In the genomic region with DNA sequence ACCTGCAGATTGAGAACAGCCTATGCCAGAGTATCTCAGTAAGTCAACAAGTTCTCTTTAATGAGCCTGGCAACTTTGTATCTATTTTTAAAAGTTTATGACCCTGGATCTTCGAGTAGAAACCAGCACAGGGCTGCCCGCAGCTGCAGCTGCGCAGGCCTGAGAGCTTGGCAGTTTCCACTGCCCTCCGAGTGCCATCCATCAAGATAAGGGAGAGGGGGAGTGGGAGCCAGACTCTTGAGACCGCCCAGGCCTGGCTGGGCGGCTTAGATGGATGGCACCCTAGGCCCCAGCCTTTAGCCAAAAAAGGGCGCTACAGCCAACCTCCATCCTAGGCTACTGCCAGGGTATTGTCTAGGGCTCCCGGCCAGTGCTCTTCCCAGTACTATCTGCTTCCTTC, we compare ENCODE assay signal across 21 mouse cellular contexts.
DNase-seq lines count a peak whose midpoint lies in the region; ATAC-seq and TF ChIP-seq lines count a peak whose summit lies in the region.
"Had no signal": no experiment of that assay in that cellular context is flagged by ENCODE, and none has a peak within 500 bp of the region (broad histone marks: within the 10 kb centered on the region; RNA-seq: fewer than 3 reads in every experiment).

No protein-coding gene starts in this region.

- no peak for TF ChIP-seq EP300 in lung, postnatal 0 days (IDR thresholded peaks at IDR 0.05)

- 0 out of 2 replicates have a peak overlapping the region, but pooled peaks have one; percentile 2 for H3K9ac ChIP-seq in lung, embryonic 14.5 days
- no peak overlapping the region for H3K9ac ChIP-seq in lung, postnatal 0 days (replicated peaks; ENCODE audit: low read depth)
- no peak overlapping the region for H3K9ac ChIP-seq in stomach, embryonic 14.5 days (replicated peaks; ENCODE audit: low read depth, low read length)
- H3K9ac ChIP-seq: embryonic facial prominence, embryonic 15.5 days; hindbrain, embryonic 13.5 days; limb, embryonic 12.5 days; liver, embryonic 13.5 days; neural tube, embryonic 12.5 days had no signal

- no peak for TF ChIP-seq CTCF in lung, embryonic 14.5 days (IDR thresholded peaks at IDR 0.05; ENCODE audit: low read depth)
- no peak for TF ChIP-seq CTCF in lung, postnatal 0 days (IDR thresholded peaks at IDR 0.05)

- no peak overlapping the region for H3K4me2 ChIP-seq in lung, embryonic 14.5 days
- no peak overlapping the region for H3K4me2 ChIP-seq in lung, postnatal 0 days (replicated peaks; ENCODE audit: low read depth, low read length)
- H3K4me2 ChIP-seq in stomach, embryonic 14.5 days (replicated peaks; ENCODE audit: low read depth, low read length), result no peak overlapping the region
- H3K4me2 ChIP-seq: embryonic facial prominence, embryonic 15.5 days; hindbrain, embryonic 13.5 days; limb, embryonic 12.5 days; liver, embryonic 13.5 days; neural tube, embryonic 12.5 days had no signal

- H3K36me3 ChIP-seq in lung, embryonic 14.5 days (ENCODE audit: insufficient read depth), result no peaks in the 10 kb centered on the region
- no peaks in the 10 kb centered on the region for H3K36me3 ChIP-seq in lung, postnatal 0 days (ENCODE audit: insufficient read depth, low read length)
- no peaks in the 10 kb centered on the region for H3K36me3 ChIP-seq in stomach, embryonic 14.5 days (ENCODE audit: control insufficient read depth, insufficient read depth, low read length)
- H3K36me3 ChIP-seq: embryonic facial prominence, embryonic 15.5 days; hindbrain, embryonic 13.5 days; limb, embryonic 12.5 days; liver, embryonic 13.5 days; midbrain, embryonic 10.5 days; neural tube, embryonic 12.5 days had no signal

- WGBS in lung, embryonic 14.5 days, result 39% methylated on average over 8 of the region's 8 CpGs
- 44% methylated on average over 8 of the region's 8 CpGs for WGBS in lung, postnatal 0 days
- 42% methylated on average over 8 of the region's 8 CpGs for WGBS in stomach, embryonic 14.5 days

- H3K9me3 ChIP-seq in lung, embryonic 14.5 days (ENCODE audit: low read depth, low read length), result no peaks in the 10 kb centered on the region
- no peaks in the 10 kb centered on the region for H3K9me3 ChIP-seq in lung, postnatal 0 days (ENCODE audit: low read length)
- no peaks in the 10 kb centered on the region for H3K9me3 ChIP-seq in stomach, embryonic 14.5 days (ENCODE audit: control insufficient read depth, low read depth, low read length)
- H3K9me3 ChIP-seq: embryonic facial prominence, embryonic 15.5 days; hindbrain, embryonic 13.5 days; limb, embryonic 12.5 days; liver, embryonic 13.5 days; midbrain, embryonic 10.5 days; neural tube, embryonic 12.5 days had no signal

- ATAC-seq in lung, embryonic 14.5 days (ENCODE audit: insufficient read depth), result peak; percentile 64; the same call in 1 of the 2 replicates
- ATAC-seq in lung, postnatal 0 days, result no peak
- 0 out of 2 replicates have a peak, but pooled peaks have one; percentile 30 for ATAC-seq in stomach, embryonic 14.5 days (ENCODE audit: insufficient number of reproducible peaks, insufficient read depth, low FRiP score, low read depth)

- peaks cover 5% of the 10 kb centered on the region for H3K4me1 ChIP-seq in lung, embryonic 14.5 days (ENCODE audit: insufficient read depth)
- no peaks in the 10 kb centered on the region for H3K4me1 ChIP-seq in lung, postnatal 0 days (ENCODE audit: insufficient read depth, low read depth, low read length)
- peaks cover 9% of the 10 kb centered on the region for H3K4me1 ChIP-seq in stomach, embryonic 14.5 days (ENCODE audit: control insufficient read depth, insufficient read depth, low read length)
- H3K4me1 ChIP-seq: hindbrain, embryonic 13.5 days; midbrain, embryonic 10.5 days; neural tube, embryonic 12.5 days had no signal

- H3K27me3 ChIP-seq in lung, embryonic 14.5 days (ENCODE audit: insufficient read depth, low read length), result no peaks in the 10 kb centered on the region
- no peaks in the 10 kb centered on the region for H3K27me3 ChIP-seq in lung, postnatal 0 days (replicated peaks; ENCODE audit: insufficient read depth, low read length)
- H3K27me3 ChIP-seq in stomach, embryonic 14.5 days (ENCODE audit: control insufficient read depth, insufficient read depth, low read length), result no peaks in the 10 kb centered on the region
- H3K27me3 ChIP-seq: liver, embryonic 13.5 days; neural tube, embryonic 12.5 days had no signal

- H3K4me3 ChIP-seq in lung, embryonic 14.5 days (ENCODE audit: low read depth, low read length), result no peak overlapping the region
- H3K4me3 ChIP-seq in lung, postnatal 0 days (ENCODE audit: low read depth, low read length), result no peak overlapping the region
- no peak overlapping the region for H3K4me3 ChIP-seq in stomach, embryonic 14.5 days (ENCODE audit: low read depth, low read length)
- H3K4me3 ChIP-seq: embryonic facial prominence, embryonic 15.5 days; hindbrain, embryonic 13.5 days; left cerebral cortex, adult 2 months; limb, embryonic 12.5 days; liver, embryonic 13.5 days; midbrain, embryonic 10.5 days; neural tube, embryonic 12.5 days had no signal

- H3K27ac ChIP-seq in lung, embryonic 14.5 days (ENCODE audit: low read depth), result no peak overlapping the region
- H3K27ac ChIP-seq in lung, postnatal 0 days (ENCODE audit: low read length), result no peak overlapping the region
- peak overlapping the region; percentile 21; the same call in 1 of the 2 replicates for H3K27ac ChIP-seq in stomach, embryonic 14.5 days (ENCODE audit: low read length)
- H3K27ac ChIP-seq: embryonic facial prominence, embryonic 15.5 days; hindbrain, embryonic 13.5 days; left cerebral cortex, adult 2 months; limb, embryonic 12.5 days; liver, embryonic 13.5 days; midbrain, embryonic 10.5 days; neural tube, embryonic 12.5 days had no signal

- DNase-seq in adrenal gland, adult 2 months, result peak; percentile 61
- DNase-seq in adrenal gland, postnatal 4 days (ENCODE audit: low spot score in 2 of 2), result no peak
- DNase-seq in lung, embryonic 14.5 days, result peak; percentile 52
- no peak for DNase-seq in lung, postnatal 0 days (ENCODE audit: low spot score)
- peak; percentile 45 for DNase-seq in adrenal gland, postnatal 10 days
- no peak for DNase-seq in frontal cortex, postnatal 10 days (ENCODE audit: low spot score in 2 of 2)
- DNase-seq in gastrocnemius, postnatal 25 days, result no peak
- DNase-seq: cerebellum, adult 9-10 months; gastrocnemius, postnatal 14 days; kidney, adult 11 months; kidney, postnatal 14 days; liver, embryonic 13.5 days; lung, postnatal 14 days; thymus, adult 2 months had no signal

Comparison
In these comparisons a context has a peak if more than half of its experiments do, and no peak if none do; other contexts are left out.
1. DNase-seq: peak in adrenal gland, adult 2 months (single experiment), lung, embryonic 14.5 days (single experiment) and adrenal gland, postnatal 10 days (single experiment); none in adrenal gland, postnatal 4 days (0 of 2), lung, postnatal 0 days (single experiment), frontal cortex, postnatal 10 days (0 of 2) and gastrocnemius, postnatal 25 days (single experiment).